Mouse (Mus musculus) forebrain, embryonic 15.5 days (tissue): Measurements from ENCODE around the gene Rnf17. TPM values are rescaled to one million over a fixed set of nuclear protein-coding genes. Genes with fewer than 3 reads are reported as not detected.

Source experiments
- ATAC-seq: fragments of 200-750 bp; cut with Nextera tagmentation; replicated peaks from 2 replicates; pipeline ENCODE4 v1.8.0; 2017; ENCODE audit warnings: mild to moderate bottlenecking, moderate TSS enrichment, moderate library complexity
- H3K27ac ChIP-seq: fragments of 300-500 bp; sonication (generic); replicated peaks from 2 replicates; pipeline ENCODE4 v1.5.1; 2015; ENCODE audit warnings: mild to moderate bottlenecking, inconsistent platforms
- H3K27me3 ChIP-seq: fragments of 300-500 bp; sonication (generic); 2 replicates; pipeline ENCODE4 v1.6.1; 2015; ENCODE audit warnings: inconsistent platforms
- H3K36me3 ChIP-seq: fragments of 300-500 bp; sonication (generic); 2 replicates; pipeline ENCODE4 v1.6.1; 2015; ENCODE audit warnings: mild to moderate bottlenecking, inconsistent platforms
- H3K4me1 ChIP-seq: fragments of 300-500 bp; sonication (generic); 2 replicates; pipeline ENCODE4 v1.6.1; 2015; ENCODE audit warnings: inconsistent platforms
- H3K4me2 ChIP-seq: fragments of 300-500 bp; sonication (generic); replicated peaks from 2 replicates; pipeline ENCODE4 v1.6.1; 2015; ENCODE audit warnings: mild to moderate bottlenecking, inconsistent platforms
- H3K4me3 ChIP-seq: fragments of 300-500 bp; sonication (generic); 2 replicates; pipeline ENCODE4 v1.5.1; 2015; ENCODE audit warnings: mild to moderate bottlenecking, inconsistent platforms
- H3K9ac ChIP-seq: fragments of 300-500 bp; sonication (generic); replicated peaks from 2 replicates; pipeline ENCODE4 v1.6.1; 2015; ENCODE audit warnings: mild to moderate bottlenecking, inconsistent platforms
- H3K9me3 ChIP-seq: fragments of 300-500 bp; sonication (generic); 2 replicates; pipeline ENCODE4 v1.6.1; 2016; ENCODE audit warnings: inconsistent platforms
- WGBS: fragments of 180-500 bp; shearing (Covaris S2); methylation state at CpG from one replicate; pipeline ENCODE4 v1.1.7; 2015; ENCODE audit warnings: mixed read lengths; 5-methylcytosine and 5-hydroxymethylcytosine counted together
- polyA plus RNA-seq: library from polyadenylated mRNA; unstranded; fragments of >200 nt; fragmentation: Nextera tagmentation; extraction: Ambion mirVana; gene quantifications from 2 replicates; pipeline ENCODE4 v1.2.1, GENCODE M21; 2015

The Rnf17 gene
- polyA plus RNA-seq, 1 experiment from 2014 or later = 0.70 TPM

GRCm38 (mm10) chr14:56382366-56382765 is 20.0 kb upstream of the Rnf17 start:
- 87% methylated on average over 4 of the region's 4 CpGs for WGBS
- H3K27ac ChIP-seq = no peak overlapping the region
- no peak overlapping the region for H3K4me2 ChIP-seq
- no peaks in the 10 kb centered on the region for H3K9me3 ChIP-seq
- H3K36me3 ChIP-seq = no peaks in the 10 kb centered on the region
- no peak for ATAC-seq
- H3K27me3 ChIP-seq = no peaks in the 10 kb centered on the region
- no peak overlapping the region for H3K4me3 ChIP-seq
- no peak overlapping the region for H3K9ac ChIP-seq
- no peaks in the 10 kb centered on the region for H3K4me1 ChIP-seq

GRCm38 (mm10) chr14:56390247-56390646 is 12.1 kb upstream of the Rnf17 start:
- ATAC-seq = peak; percentile 60; the same call in 1 of the 2 replicates

GRCm38 (mm10) chr14:56393704-56394312 is 8.6 kb upstream of the Rnf17 start:
- no peaks in the 10 kb centered on the region for H3K9me3 ChIP-seq
- no peak overlapping the region for H3K9ac ChIP-seq
- H3K27ac ChIP-seq = no peak overlapping the region
- WGBS = 27% methylated on average over 2 of the region's 2 CpGs
- H3K36me3 ChIP-seq = no peaks in the 10 kb centered on the region
- H3K4me1 ChIP-seq = no peaks in the 10 kb centered on the region
- H3K27me3 ChIP-seq = no peaks in the 10 kb centered on the region
- H3K4me2 ChIP-seq = no peak overlapping the region
- no peak for ATAC-seq
- no peak overlapping the region for H3K4me3 ChIP-seq

More at GRCm38 (mm10) chr14:56390247-56390646, 12.1 kb upstream of the Rnf17 start:
- Histone ChIP-seq H3K27ac (no peak overlapping the region), H3K9me3 (no peaks in the 10 kb centered on the region), H3K9ac (no peak overlapping the region), H3K27me3 (no peaks in the 10 kb centered on the region), H3K4me2 (no peak overlapping the region), H3K4me3 (no peak overlapping the region), H3K36me3 (no peaks in the 10 kb centered on the region), H3K4me1 (no peaks in the 10 kb centered on the region)
- 26% methylated on average over 3 of the region's 3 CpGs for WGBS

GRCm38 (mm10) chr14:56398001-56398400 is 4.4 kb upstream of the Rnf17 start:
- no peak overlapping the region for H3K4me3 ChIP-seq
- no peak overlapping the region for H3K4me2 ChIP-seq

GRCm38 (mm10) chr14:56403072-56403375 is 643 bp downstream of the Rnf17 start:
- H3K9me3 ChIP-seq = no peaks in the 10 kb centered on the region
- no peaks in the 10 kb centered on the region for H3K27me3 ChIP-seq
- H3K27ac ChIP-seq = no peak overlapping the region
- H3K4me2 ChIP-seq = no peak overlapping the region
- H3K9ac ChIP-seq = no peak overlapping the region
- WGBS = 92% methylated on average over 2 of the region's 2 CpGs
- no peak overlapping the region for H3K4me3 ChIP-seq
- H3K36me3 ChIP-seq = no peaks in the 10 kb centered on the region
- no peak for ATAC-seq
- H3K4me1 ChIP-seq = no peaks in the 10 kb centered on the region

More at GRCm38 (mm10) chr14:56398001-56398400, 4.4 kb upstream of the Rnf17 start:
- Histone ChIP-seq H3K27ac (no peak overlapping the region), H3K27me3 (no peaks in the 10 kb centered on the region), H3K36me3 (no peaks in the 10 kb centered on the region), H3K9ac (no peak overlapping the region), H3K4me1 (no peaks in the 10 kb centered on the region), H3K9me3 (no peaks in the 10 kb centered on the region)
- ATAC-seq = no peak; the same call in 1 of the 2 replicates

- no peaks in the 10 kb centered on the region for H3K27me3 ChIP-seq
- ATAC-seq = no peak
- WGBS = 79% methylated on average over 2 of the region's 2 CpGs
Observed at GRCm38 (mm10) chr14:56462090-56462489, 59.7 kb downstream of the Rnf17 start.

GRCm38 (mm10) chr14:56462729-56463128 is 60.3 kb downstream of the Rnf17 start:
- WGBS = 91% methylated on average over 1 of the region's 1 CpGs
- Histone ChIP-seq H3K4me2 (no peak overlapping the region), H3K4me3 (no peak overlapping the region), H3K27me3 (no peaks in the 10 kb centered on the region), H3K9me3 (no peaks in the 10 kb centered on the region), H3K27ac (no peak overlapping the region), H3K9ac (no peak overlapping the region), H3K36me3 (no peaks in the 10 kb centered on the region), H3K4me1 (no peaks in the 10 kb centered on the region)
- ATAC-seq = no peak

More at GRCm38 (mm10) chr14:56462090-56462489, 59.7 kb downstream of the Rnf17 start:
- Histone ChIP-seq H3K4me3 (no peak overlapping the region), H3K9ac (no peak overlapping the region), H3K27ac (no peak overlapping the region), H3K4me2 (no peak overlapping the region), H3K36me3 (no peaks in the 10 kb centered on the region), H3K9me3 (no peaks in the 10 kb centered on the region), H3K4me1 (no peaks in the 10 kb centered on the region)

- ATAC-seq = no peak
- H3K4me3 ChIP-seq = no peak overlapping the region
- no peaks in the 10 kb centered on the region for H3K36me3 ChIP-seq
- no peaks in the 10 kb centered on the region for H3K9me3 ChIP-seq
- H3K27ac ChIP-seq = no peak overlapping the region
- H3K9ac ChIP-seq = no peak overlapping the region
- H3K27me3 ChIP-seq = no peaks in the 10 kb centered on the region
- H3K4me2 ChIP-seq = no peak overlapping the region
- WGBS = 47% methylated on average over 1 of the region's 1 CpGs
- no peaks in the 10 kb centered on the region for H3K4me1 ChIP-seq
Observed at GRCm38 (mm10) chr14:56468145-56468544, 65.8 kb downstream of the Rnf17 start.

GRCm38 (mm10) chr14:56489806-56490205 is 87.4 kb downstream of the Rnf17 start:
- no peak overlapping the region for H3K4me2 ChIP-seq
- H3K9me3 ChIP-seq = no peaks in the 10 kb centered on the region
- ATAC-seq = no peak
- H3K4me3 ChIP-seq = no peak overlapping the region
- no peaks in the 10 kb centered on the region for H3K27me3 ChIP-seq
- no peaks in the 10 kb centered on the region for H3K4me1 ChIP-seq
- H3K36me3 ChIP-seq = no peaks in the 10 kb centered on the region
- H3K27ac ChIP-seq = no peak overlapping the region
- H3K9ac ChIP-seq = no peak overlapping the region

- Histone ChIP-seq H3K4me1 (no peaks in the 10 kb centered on the region), H3K9me3 (no peaks in the 10 kb centered on the region), H3K4me3 (no peak overlapping the region), H3K4me2 (no peak overlapping the region), H3K9ac (no peak overlapping the region), H3K36me3 (no peaks in the 10 kb centered on the region), H3K27ac (no peak overlapping the region), H3K27me3 (no peaks in the 10 kb centered on the region)
- ATAC-seq = no peak
- WGBS = 88% methylated on average over 4 of the region's 4 CpGs
Observed at GRCm38 (mm10) chr14:56502407-56502806, 100.0 kb downstream of the Rnf17 start.

GRCm38 (mm10) chr14:56506743-56507142 is 104.4 kb downstream of the Rnf17 start:
- no peaks in the 10 kb centered on the region for H3K27me3 ChIP-seq
- 77% methylated on average over 3 of the region's 3 CpGs for WGBS
- no peaks in the 10 kb centered on the region for H3K4me1 ChIP-seq
- H3K9ac ChIP-seq = no peak overlapping the region
- H3K4me2 ChIP-seq = no peak overlapping the region
- H3K4me3 ChIP-seq = no peak overlapping the region
- H3K27ac ChIP-seq = no peak overlapping the region
- no peaks in the 10 kb centered on the region for H3K9me3 ChIP-seq
- no peak for ATAC-seq
- H3K36me3 ChIP-seq = no peaks in the 10 kb centered on the region

- Histone ChIP-seq H3K4me3 (no peak overlapping the region), H3K4me2 (no peak overlapping the region), H3K36me3 (no peaks in the 10 kb centered on the region), H3K27me3 (no peaks in the 10 kb centered on the region), H3K27ac (no peak overlapping the region), H3K4me1 (no peaks in the 10 kb centered on the region), H3K9me3 (no peaks in the 10 kb centered on the region), H3K9ac (no peak overlapping the region)
- 28% methylated on average over 6 of the region's 6 CpGs for WGBS
- no peak for ATAC-seq
Observed at GRCm38 (mm10) chr14:56512084-56512483, 109.7 kb downstream of the Rnf17 start.

- no peak overlapping the region for H3K27ac ChIP-seq
- no peak overlapping the region for H3K4me2 ChIP-seq
- no peak for ATAC-seq
- H3K9ac ChIP-seq = no peak overlapping the region
- no peaks in the 10 kb centered on the region for H3K27me3 ChIP-seq
- H3K36me3 ChIP-seq = no peaks in the 10 kb centered on the region
- H3K9me3 ChIP-seq = no peaks in the 10 kb centered on the region
- WGBS = 82% methylated on average over 2 of the region's 2 CpGs
- no peak overlapping the region for H3K4me3 ChIP-seq
- no peaks in the 10 kb centered on the region for H3K4me1 ChIP-seq
Observed at GRCm38 (mm10) chr14:56514775-56515174, 112.4 kb downstream of the Rnf17 start.
